Mouse (Mus musculus): ENCODE data around the gene Ccdc124.
A peak's percentile ranks its signal among the peaks of the same experiment; 100 is the strongest.

GRCm38 (mm10) chr8:70862824-70863641 is 10.7 kb downstream of the Ccdc124 start, which contains the start of gene Kcnn1:
- TF ChIP-seq CTCF (IDR thresholded peaks at IDR 0.05; ENCODE audit: insufficient read depth, low read depth, low read length) = peak; percentile 32; the same call in 1 of the 2 replicates
- no peak for TF ChIP-seq POLR2A (IDR thresholded peaks at IDR 0.05; ENCODE audit: insufficient read depth, low read depth, low read length)
